Mouse (Mus musculus) spleen, adult 12 weeks (tissue): ENCODE measurements around the gene Snx11.

Experiments used
- DNase-seq: peaks from one replicate; pipeline ENCODE4 v3.0.0; 2022; ENCODE audit warnings: low spot score

The Snx11 gene

GRCm38 (mm10) chr11:96762742-96763470 is 14.5 kb downstream of the Snx11 start:
- no peak for DNase-seq

DNA sequence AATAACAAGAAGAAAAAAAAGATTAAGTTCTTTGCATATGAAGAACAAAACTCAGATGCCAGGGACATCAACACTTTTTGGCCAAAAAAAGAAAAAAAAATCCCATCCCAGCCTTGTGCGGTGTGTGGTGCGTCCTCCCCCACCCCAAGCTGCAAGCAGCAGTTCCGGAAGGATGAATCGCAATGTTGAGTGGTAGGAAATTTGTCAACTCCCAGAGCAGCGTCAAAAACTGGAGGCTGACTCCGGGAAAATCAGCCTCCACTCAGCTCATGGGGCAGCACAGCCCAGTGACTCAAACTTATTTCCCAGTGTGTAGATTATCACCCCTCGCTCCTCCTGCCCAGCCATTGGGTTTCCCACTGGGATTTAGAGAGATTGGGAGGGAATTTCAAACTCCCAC is 15.4 kb downstream of the Snx11 start:
- DNase-seq, result no peak

GRCm38 (mm10) chr11:96760042-96760441 is 17.3 kb downstream of the Snx11 start:
- DNase-seq, result peak; percentile 23

GRCm38 (mm10) chr11:96758402-96758801 is 19.0 kb downstream of the Snx11 start:
- DNase-seq, result no peak

DNA sequence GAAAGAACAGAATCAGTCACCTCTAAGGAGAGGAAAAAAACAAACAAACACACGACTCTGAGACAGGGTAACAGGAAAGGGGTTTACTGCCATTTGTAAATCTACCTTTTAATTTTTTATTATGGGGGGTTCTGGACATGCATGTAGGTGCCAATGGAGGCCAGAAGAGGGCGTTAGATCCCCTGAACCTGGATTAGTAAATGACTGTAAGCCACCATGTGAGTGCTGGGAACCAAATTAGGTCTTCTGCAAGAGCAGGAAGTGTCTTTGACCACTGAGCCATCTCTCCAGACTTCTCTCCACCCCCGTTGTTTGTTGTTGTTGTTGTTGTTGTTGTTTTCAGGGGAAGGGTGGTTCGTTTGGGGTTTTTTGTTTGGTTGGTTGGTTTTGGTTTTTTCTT is 19.9 kb downstream of the Snx11 start:
- no peak for DNase-seq

- no peak for DNase-seq
Measured at GRCm38 (mm10) chr11:96755298-96755697, 22.1 kb downstream of the Snx11 start.

GRCm38 (mm10) chr11:96747555-96747954 is 29.8 kb downstream of the Snx11 start:
- DNase-seq, result no peak

DNA sequence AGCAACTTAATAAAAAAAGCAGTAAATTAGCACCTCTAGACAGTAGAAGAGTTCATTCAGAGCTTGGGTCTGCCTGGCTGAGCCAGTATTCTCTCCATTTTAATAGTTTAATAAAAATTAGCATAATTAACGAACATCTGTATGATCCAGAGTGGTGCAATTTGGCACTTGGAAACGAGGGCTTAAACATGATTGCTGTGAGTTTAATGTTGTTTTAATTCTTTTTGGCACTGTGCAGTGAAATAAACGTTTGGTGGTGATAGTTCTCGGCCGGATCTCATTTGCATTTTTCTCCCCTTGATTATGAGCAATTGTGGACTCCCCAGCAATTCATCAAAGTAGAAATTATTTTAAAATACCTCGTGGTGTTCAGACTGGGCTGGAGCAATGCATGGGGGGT is 30.7 kb downstream of the Snx11 start:
- DNase-seq, result no peak

GRCm38 (mm10) chr11:96743891-96744290 is 33.5 kb downstream of the Snx11 start:
- DNase-seq, result no peak

GRCm38 (mm10) chr11:96743000-96743399 is 34.4 kb downstream of the Snx11 start:
- DNase-seq, result no peak

- DNase-seq, result no peak
Measured at GRCm38 (mm10) chr11:96741995-96742394, 35.4 kb downstream of the Snx11 start.

DNA sequence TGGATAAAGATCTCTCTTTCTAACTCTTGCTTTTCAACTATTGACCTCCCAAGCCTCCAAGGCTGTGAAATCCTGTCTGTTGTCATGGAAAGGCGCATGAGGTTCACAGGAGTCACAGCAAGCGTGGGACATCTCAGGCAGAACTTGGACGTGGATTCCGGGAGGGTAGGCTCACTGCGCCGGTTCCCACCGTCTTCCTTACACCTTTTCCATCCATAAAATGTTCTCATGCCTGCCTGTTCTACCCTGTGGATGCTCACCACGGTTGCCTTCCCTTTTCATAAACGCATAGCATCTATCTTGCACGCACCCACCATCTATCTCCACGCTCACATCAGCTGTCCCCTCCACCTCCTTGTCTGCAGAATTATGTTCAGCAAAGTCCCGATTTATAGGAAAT is 36.6 kb downstream of the Snx11 start:
- DNase-seq, result no peak

DNA sequence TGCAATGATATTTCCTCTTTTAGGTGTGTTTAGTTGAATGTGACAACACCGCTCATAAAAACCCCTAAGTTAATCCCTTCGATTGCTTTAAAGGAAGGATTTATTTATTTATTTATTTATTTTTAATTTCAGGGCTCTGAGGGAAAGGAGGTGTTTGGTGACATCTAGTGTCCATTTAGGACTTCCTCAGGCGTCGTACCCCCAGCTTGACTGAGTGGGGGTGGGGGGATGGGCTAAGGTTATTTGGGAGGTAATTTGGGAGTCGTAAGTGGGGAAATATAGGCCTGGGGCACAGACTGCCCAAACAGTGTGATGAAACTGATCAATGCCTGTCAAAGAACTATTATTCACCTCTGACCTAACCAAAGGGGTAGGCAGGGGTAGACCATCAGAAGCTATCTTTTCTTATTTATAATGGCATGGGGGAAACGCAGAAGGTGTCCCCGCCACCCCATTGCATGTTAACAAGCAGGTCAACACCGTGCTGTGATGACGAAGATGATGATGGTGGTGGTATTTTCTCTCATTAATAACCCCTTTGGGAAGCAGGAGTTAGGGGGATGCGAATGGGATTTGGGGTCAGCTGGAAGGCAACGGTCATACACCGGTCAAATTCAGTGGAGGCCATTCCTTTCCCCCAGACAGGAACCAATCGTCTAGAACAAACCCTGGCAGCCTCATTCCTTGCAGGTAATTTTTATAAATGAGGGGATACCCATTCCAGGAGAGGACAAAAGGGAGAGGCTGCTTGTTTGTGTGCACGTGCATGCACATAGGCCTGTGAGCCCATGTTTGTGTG is 39.5 kb downstream of the Snx11 start:
- no peak for DNase-seq

DNA sequence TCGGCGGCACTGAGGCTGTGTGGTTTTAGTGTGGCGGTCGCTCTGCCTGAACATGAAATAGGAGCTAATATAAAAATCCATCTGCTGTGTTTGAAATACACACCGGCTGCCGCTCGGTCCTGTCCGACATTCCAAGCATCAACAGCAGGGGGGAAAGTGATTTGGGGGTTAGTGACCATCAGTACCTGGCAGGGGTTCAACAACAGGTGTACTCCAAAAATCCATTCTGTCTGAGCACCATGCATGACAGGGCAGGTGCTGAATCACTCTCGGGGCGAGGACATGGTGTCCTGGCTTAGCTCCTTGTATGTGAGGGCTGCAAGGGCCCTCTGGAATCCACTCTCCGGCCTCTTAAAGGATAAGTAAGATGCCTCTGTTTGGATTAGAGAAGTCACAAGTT is 41.0 kb downstream of the Snx11 start:
- no peak for DNase-seq

- no peak for DNase-seq
Measured at GRCm38 (mm10) chr11:96735908-96736307, 41.5 kb downstream of the Snx11 start.

DNA sequence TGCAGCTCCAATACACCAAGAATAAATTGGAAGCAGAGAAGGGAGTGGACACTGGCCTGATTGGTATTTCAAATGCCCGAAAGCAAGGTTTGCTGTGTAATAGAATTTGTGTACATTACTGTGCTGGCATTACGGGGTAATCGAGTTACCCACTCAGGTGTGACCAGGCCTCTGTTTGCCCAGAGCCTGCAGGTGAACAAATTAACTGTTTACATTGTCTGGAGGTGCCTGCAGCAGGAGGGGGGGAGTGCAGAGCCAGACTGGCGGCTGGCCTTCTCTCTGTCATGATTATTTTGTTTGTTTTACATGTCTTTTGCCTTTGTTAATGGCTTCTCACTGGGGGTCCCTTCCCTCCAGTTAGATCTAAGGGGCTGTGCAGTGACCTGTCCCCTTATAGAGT is 44.7 kb downstream of the Snx11 start:
- DNase-seq, result no peak

GRCm38 (mm10) chr11:96730327-96730726 is 47.0 kb downstream of the Snx11 start:
- no peak for DNase-seq

DNA sequence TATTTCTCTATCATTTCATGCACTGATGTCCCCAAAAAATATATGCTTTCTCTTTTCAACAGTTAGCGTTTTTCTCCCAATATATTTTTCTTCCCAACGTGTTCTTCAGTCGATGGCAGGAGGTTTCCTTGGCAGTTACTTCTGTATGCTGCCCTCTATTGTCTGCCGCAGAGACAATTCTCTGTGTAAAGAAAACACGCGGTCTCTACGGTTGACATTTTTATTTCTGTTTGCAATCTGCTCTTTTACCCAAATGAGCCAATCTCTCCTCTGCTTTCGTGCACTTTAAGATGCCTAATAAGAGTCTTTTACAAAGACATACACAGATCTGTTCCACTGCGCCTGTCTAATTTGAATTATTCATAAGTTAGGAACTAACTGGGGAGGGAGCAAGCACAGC is 47.9 kb downstream of the Snx11 start:
- no peak for DNase-seq

- no peak for DNase-seq
Measured at GRCm38 (mm10) chr11:96728577-96728976, 48.8 kb downstream of the Snx11 start.

GRCm38 (mm10) chr11:96725833-96726232 is 51.5 kb downstream of the Snx11 start:
- DNase-seq, result no peak

GRCm38 (mm10) chr11:96718609-96719008 is 58.8 kb downstream of the Snx11 start:
- no peak for DNase-seq
